Mouse (Mus musculus) embryonic fibroblast, embryonic 13.5 days (primary cell): ENCODE results near the gene Cacnb1.

Source experiments
- CTCF ChIP-seq: IDR thresholded peaks from 2 replicates; pipeline ENCODE4 v1.5.1; 2011; ENCODE audit warnings: mild to moderate bottlenecking, control low read depth, low read length, moderate library complexity, borderline replicate concordance; ENCODE audit not compliant: insufficient read depth
- POLR2A ChIP-seq: IDR thresholded peaks from 2 replicates; pipeline ENCODE4 v1.6.1; 2011; ENCODE audit warnings: low read depth, mild to moderate bottlenecking, control low read depth, low read length, moderate library complexity

GRCm38 (mm10) chr11:98020710-98021109, 2.1 kb downstream of the Cacnb1 start:
- TF ChIP-seq POLR2A (no peak), CTCF (no peak)
